Mouse (Mus musculus) brain, adult 2 months (tissue): ENCODE measurements at regions not wholly inside any gene's neighbourhood (a gene's known extent, or its start where the extent isn't known, plus 50 kb on each side); places are given as distances from the start of the nearest gene placed in this dataset.

ENCODE experiments used
- DNase-seq: peaks from one replicate; pipeline ENCODE4 v3.0.0; 2011; ENCODE audit warnings: low read depth, low spot score

GRCm38 (mm10) chr1:186297464-186297863 lies 180.4 kb upstream of the Lyplal1 start:
- no peak for DNase-seq

DNA sequence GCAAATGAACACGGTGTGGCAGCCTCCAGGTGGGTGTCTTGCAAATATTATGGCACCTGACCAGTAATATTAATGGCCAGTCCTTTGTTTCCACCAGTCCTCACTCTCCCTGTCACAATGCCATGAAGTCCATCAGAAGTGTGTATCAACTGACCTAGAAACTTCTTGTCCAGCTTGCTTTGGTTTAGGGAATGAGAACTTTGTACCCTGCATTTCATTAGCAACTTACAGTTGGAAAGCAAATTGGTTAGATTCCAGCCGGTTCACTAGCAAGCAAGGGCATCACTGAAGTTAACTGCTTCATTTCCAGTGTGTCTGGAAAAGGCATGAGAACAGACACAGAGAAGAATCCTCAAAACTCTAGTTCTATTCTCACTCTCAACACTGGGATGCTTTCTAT lies 178.1 kb upstream of the Lyplal1 start:
- DNase-seq = no peak

DNA sequence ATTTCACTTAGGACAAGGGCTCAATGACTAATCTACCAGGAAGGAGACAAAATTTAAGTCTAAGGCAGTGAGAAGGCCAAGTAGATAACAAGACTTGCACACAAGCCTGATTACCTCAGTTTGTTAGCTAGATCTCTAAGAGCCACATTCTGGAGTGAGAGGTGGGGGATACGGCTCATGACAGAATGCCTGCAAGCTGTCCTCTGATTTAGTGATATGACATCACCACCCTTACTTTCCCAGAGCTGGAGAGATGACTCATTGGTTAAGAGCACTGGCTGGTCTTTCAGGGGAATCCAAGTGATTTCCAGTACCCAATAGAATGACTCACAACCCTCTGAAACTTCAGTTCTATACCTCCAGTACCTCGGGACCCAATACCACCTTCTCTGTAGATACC lies 177.5 kb upstream of the Lyplal1 start:
- DNase-seq = peak; percentile 41

DNA sequence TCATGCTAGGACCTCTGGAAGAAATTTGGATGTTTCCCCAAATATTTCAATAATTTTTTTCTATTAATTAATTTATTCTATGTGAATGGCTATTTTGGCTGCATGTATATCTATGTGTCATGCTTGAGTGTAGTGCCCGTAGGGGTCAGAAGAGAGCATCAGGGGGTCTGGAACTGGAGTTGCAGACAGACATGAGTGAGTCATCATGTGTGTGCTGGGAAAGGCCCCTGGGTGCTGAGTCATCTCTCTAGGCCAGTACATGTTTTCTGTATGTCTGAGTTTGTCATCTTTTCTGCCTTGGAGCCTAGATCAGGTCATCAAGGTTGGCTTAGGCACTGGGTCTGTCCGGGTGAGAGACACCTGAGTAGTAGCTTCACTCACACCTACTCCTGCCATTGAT lies 172.0 kb upstream of the Lyplal1 start:
- no peak for DNase-seq

DNA sequence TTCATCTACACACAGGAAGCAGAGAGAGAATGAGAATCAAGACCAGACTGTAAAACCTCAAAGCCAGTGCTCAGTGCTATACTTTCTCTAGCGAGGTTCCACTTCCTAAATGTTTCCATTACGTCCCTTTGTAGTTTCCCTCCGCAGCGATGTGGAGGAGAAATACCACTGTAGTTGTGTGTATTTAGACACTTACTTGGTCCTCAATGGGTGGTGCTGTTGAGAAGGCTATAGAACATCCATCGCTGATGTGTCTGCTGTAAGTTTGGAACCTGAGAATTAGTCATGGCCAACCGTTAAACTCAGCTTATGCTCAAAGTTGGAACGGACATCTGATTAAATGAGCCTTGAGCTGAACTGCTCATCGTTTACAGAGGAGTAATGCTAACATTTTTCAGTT lies 170.7 kb upstream of the Lyplal1 start:
- DNase-seq = peak; percentile 14

- DNase-seq = no peak
Observed at GRCm38 (mm10) chr1:186286401-186286800, 169.3 kb upstream of the Lyplal1 start.

- peak; percentile 14 for DNase-seq
Observed at GRCm38 (mm10) chr1:186277981-186278634, 161.0 kb upstream of the Lyplal1 start.

GRCm38 (mm10) chr1:186271436-186271835 lies 154.3 kb upstream of the Lyplal1 start:
- DNase-seq = no peak

DNA sequence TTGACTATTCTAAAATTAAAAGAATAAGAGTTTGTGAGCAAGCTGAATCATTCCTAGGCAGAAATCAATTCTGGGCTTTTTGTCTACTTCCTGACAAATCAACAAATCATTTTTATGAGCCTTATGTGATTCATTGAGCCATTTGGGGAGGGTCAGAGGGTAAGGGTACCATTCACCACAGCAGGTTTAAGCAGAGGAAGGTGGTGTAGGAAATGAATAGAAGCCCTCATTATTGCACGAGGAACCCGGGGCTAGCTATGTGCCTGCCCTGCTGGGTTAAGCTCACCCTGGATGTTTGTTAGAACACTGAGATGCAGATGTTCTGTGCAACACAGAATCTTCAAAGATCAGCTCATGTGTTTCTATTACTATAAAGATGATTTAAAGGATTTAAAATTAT lies 150.2 kb upstream of the Lyplal1 start:
- no peak for DNase-seq

GRCm38 (mm10) chr1:186264639-186265038 lies 147.5 kb upstream of the Lyplal1 start:
- DNase-seq = peak; percentile 21

DNA sequence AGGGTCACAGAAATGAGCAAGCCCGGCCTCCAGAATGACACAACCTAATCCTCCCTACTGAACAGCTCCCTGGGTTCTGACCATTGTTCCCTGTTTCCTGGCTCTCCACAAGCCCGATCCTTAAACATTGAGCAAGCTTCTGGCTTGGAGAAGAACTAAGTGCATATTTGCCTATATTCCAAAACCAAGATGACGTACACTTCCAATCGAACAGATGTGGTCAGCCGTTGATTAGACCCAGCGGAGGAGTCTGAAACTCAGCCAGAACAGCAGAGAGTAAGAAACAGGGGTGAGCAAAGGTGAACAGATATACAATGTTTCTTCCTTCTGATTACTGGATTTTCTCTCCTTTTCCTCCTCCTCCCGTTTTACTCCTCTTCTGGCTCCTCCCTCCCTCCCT lies 146.8 kb upstream of the Lyplal1 start:
- DNase-seq = no peak

DNA sequence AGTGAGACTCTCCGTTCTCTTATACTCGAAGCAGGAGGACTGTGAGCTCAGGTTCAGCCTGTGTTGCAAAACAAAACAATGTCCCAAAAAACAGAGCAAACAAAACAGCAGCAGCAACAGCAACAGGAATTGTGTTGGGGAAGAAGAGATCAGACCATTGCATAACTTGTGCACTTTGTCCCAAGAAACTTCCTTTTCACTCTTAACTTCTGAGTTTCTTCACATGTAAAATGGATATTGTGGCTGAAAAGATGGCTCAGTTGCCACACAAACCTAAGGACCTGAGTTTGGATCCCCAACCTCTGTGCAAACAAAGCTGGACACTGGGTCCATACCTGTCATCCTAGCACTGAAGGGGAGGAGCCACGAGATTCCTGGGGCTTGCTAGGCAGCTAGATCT lies 146.1 kb upstream of the Lyplal1 start:
- no peak for DNase-seq

DNA sequence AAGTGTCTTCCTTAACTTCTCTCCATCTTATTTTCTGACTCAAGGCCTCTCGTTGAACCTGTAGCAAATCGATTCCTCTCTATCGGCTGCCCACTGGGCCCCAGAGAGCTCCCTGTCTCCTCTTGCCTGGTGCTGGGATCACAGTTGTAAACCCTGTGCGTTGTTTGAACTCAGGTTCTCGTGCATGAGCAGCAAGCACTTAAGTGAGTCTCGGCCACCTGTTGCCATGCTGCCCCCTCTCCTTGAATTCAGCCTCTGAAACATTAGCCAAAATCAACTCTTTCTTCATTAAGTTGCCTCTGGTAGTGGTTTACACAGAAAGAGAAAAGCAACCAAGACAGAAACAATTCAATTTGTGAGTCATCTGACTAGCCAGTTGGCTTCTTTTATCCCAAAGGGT lies 144.9 kb upstream of the Lyplal1 start:
- DNase-seq = no peak

DNA sequence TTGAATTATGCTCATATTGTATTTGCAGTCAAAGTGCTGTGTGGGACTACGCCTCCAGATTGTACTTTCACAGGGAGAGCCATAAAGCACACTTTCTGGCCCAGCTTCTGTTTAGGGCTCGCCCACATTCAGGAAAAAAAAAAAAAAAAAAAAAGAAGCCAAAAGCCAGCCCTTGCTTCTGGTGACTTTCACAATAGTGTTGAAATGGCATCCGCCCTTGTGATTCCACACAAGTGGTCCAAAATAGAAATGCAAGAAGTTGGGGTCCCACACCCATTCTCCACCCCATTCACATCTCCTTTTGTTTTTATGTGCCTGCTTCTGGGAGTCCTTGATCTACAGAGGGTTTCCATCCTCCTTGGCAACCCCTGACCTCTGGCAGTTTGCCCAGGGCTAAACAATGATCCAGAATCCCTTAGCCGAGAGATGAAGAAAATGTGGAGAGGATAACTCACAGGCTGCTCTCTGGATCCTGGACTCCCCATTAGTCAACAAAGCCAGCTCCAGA lies 144.3 kb upstream of the Lyplal1 start:
- DNase-seq = peak; percentile 81

DNA sequence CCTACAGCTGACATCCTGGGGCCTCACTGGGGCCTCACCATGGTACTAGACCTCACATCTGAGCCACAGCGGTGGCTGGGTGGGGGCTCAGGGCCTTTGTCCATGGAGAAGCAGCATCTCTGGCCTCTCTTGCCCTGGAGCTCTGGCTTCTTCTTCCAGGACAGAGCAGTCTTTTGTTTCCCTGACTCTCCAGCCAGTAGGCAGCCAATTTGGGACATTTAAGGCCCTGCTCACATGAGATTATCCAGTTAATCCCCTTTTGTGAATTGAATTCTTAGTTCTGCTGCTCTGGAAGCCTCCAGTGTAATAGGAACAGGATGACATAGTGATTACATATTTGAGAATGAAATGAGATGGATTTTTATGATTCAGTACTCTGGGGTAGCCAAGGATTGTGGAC lies 140.5 kb upstream of the Lyplal1 start:
- DNase-seq = no peak

DNA sequence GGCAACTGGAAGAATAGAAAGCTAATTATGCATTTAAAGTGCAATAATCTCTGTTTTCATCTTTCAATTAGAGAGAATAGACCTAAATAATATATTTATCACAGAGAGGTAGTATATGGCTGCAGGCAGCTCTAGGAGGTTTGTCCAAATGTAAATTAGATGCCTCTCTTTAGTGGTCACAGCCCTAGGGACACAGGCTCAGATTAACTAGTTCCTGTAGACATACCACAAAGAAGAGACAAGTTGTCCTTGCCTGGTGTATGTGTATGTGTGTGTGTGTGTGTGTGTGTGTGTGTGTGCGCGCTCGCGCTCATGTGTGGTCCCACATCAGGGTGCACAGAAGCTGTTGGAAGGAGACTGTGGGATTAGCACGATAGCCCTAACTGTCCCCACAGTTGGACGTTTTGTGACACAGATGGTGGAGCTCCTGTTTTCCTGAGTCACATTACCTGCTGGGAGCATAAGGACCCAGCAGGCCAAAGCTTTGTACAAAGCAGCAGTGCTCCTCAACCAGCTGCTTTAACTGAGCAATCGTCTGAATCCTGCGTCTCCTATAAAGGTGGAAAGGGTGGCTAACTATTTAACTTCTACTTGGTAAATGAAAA lies 138.5 kb upstream of the Lyplal1 start:
- DNase-seq = peak; percentile 15

DNA sequence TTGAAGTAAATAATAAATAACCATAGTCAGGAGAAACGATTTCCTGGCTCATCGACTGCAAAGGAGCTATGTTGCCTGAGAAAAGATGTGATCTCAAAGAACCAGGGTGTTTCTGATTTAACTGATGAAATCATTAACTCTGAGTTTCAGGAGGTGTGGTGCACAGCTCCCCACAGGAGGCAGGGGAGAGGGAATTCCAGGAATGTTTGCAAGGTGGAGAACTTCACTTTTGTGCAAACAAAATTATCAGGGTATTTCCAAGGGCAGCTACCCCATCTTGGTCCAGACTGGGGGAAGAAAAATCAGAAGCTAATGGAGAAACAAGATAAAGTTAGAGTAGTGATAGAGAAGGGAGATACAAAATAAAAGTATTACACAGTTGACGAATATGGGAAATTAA lies 137.4 kb upstream of the Lyplal1 start:
- no peak for DNase-seq

DNA sequence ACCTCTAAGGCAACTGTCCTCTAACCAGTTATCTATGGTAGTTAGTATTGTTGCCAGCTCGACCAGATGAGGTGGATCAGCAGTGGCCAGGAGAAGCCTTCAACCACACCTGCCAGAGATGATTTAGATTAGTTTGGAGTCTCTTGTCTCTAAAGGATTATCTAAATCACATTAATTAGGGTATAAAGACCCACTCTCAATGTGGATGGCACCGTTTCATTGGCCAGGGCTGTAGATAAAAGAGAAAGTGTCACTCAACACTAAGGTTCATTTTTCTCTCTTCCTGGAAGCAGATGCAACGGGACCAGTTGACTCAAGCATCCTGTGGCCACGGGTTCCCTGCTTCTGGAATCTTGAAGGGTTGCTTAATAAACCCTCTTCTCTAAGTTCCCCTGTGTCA lies 135.4 kb upstream of the Lyplal1 start:
- DNase-seq = no peak

DNA sequence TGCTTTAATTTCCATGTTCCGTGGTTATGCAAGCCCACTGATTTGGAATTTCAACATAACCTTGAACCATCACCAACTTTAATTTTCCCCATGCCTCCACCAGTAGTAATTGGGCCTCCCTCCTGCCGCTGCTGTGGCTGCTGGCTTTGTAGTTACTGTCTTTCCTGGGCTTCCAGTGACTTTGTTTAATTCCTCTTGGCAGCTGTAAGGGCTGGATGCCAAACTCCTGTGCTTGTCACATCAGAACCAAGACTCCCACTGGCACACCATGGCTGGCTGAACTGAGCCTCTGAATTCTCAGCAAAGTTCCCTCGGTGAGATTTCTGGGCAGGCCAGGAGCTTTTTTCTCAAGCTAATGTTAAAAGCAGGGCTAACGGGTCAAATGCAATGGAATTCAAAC lies 133.2 kb upstream of the Lyplal1 start:
- DNase-seq = peak; percentile 75

DNA sequence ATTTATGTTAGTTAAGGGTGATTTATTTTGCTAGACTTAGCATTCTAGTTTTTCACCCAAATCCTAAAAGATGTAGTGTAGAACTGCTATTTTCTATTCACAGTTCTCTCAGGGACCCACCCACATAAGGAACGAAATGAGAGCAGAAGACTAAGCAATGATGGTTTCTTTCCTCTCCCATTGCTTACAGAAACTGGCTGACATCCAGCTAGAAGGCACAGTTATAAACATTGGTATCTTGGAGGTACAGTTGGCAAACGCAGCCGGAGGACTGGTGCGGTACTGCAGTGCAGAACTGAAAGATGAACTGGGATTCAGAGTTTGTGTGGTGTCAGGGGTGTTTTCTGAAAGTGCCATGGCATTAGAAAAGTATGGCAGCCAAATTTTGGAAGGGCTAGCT lies 132.1 kb upstream of the Lyplal1 start:
- peak; percentile 86 for DNase-seq

DNA sequence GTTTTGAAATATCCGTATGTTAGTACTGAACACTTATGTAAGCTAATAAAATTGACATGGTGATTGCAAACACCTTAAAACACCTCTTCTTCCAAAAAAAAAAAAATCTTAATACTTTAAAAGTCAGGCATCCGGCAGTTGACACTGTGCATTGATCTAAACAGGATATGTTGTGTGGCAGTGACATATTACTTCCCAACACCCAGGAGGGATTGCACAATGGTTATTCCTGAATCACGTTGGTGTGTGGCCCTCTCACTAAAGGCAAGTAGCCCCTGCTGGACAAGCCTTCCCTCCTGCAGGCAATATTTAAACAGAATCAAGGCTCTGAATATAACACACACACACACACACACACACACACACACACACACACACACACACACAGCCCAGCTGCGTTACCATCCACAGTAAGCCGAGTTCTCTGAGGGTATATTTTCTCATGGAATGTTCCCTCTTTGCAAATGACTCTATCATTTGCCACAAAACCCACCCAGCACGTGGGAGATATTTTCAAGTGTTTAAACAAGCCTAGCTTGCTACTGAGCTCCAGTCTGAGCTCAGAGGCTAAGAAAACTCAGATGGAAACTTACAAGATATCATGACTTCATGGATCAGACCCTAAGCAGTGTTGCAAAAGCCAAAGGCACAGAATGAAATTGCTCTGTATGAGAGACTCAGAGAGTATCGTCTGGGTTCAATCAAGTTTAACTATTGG lies 128.8 kb upstream of the Lyplal1 start:
- DNase-seq = no peak

GRCm38 (mm10) chr1:186241112-186241511 lies 124.0 kb upstream of the Lyplal1 start:
- DNase-seq = peak; percentile 39

DNA sequence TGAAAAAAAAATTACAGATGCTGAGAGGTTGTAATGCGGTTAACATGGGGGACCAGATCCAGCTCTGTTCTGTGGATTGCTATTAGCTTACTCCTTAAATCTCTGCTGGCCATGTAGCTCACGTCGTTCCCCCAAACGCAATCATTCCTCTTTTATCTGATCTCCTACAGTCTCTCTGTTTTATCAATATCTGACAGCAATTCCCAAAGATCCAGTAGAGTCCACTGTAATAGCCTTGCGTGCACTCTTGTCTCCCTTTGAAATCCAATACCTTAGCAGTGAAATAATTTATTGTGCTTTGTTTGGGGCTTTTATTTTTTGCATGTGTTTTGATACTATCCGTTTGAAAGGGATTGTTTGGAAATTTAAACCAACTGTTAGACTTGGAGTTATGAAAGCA lies 120.4 kb upstream of the Lyplal1 start:
- DNase-seq = no peak
